In genomic region chr17:36417416-36417815, GRCm38 (mm10) we compare ENCODE assay signal across 23 mouse cellular contexts. TPM values are rescaled to one million over a fixed set of nuclear protein-coding genes. Genes with fewer than 3 reads are reported as not detected.
"Had no signal": no experiment of that assay in that cellular context is flagged by ENCODE, and none has a peak within 500 bp of the region (broad histone marks: within the 10 kb centered on the region; RNA-seq: fewer than 3 reads in every experiment).

No protein-coding gene starts in this region.

- H3K4me1 ChIP-seq: neural tube, embryonic 13.5 days; neural tube, embryonic 15.5 days; stomach, embryonic 15.5 days had no signal

- H3K27ac ChIP-seq: neural tube, embryonic 13.5 days; neural tube, embryonic 15.5 days; stomach, embryonic 15.5 days; stomach, postnatal 0 days had no signal

- DNase-seq: retina, postnatal 1 day; right cerebral cortex, adult 18-20 months; right cerebral cortex, postnatal 14 days; right cerebral cortex, postnatal 25 days; right cerebral cortex, postnatal 4 days; spleen, adult 18-20 months; thymus, adult 18-20 months; thymus, postnatal 14 days; thymus, postnatal 25 days; thymus, postnatal 36 days; thymus, postnatal 4 days had no signal

- H3K9me3 ChIP-seq: neural tube, embryonic 13.5 days; neural tube, embryonic 15.5 days; stomach, embryonic 15.5 days had no signal

- H3K27me3 ChIP-seq: neural tube, embryonic 13.5 days; stomach, embryonic 15.5 days had no signal

- H3K4me2 ChIP-seq: neural tube, embryonic 13.5 days; neural tube, embryonic 15.5 days; stomach, embryonic 15.5 days had no signal

- H3K4me3 ChIP-seq: neural tube, embryonic 13.5 days; neural tube, embryonic 15.5 days; stomach, embryonic 15.5 days had no signal

- H3K9ac ChIP-seq: neural tube, embryonic 13.5 days; neural tube, embryonic 15.5 days; stomach, embryonic 15.5 days had no signal

- H3K36me3 ChIP-seq: neural tube, embryonic 13.5 days; neural tube, embryonic 15.5 days; stomach, embryonic 15.5 days had no signal

RNA-seq across cellular contexts. Expression of gene H2-M10.4, which starts 44.7 kb away (rescaled TPM):
- polyA plus RNA-seq: neural tube, embryonic 13.5 days; neural tube, embryonic 14.5 days; neural tube, embryonic 15.5 days; small intestine, adult 2 months; spleen, adult 2 months; stomach, embryonic 14.5 days; stomach, embryonic 15.5 days; stomach, embryonic 16.5 days; stomach, postnatal 0 days; testis, adult 2 months; thymus, postnatal 0 days; urinary bladder, adult 2 months had no signal

RNA-seq across cellular contexts. Expression of gene H2-M10.3, which starts 49.2 kb away (rescaled TPM):
- polyA plus RNA-seq: neural tube, embryonic 13.5 days; neural tube, embryonic 14.5 days; neural tube, embryonic 15.5 days; small intestine, adult 2 months; spleen, adult 2 months; stomach, embryonic 14.5 days; stomach, embryonic 15.5 days; stomach, embryonic 16.5 days; stomach, postnatal 0 days; thymus, postnatal 0 days; urinary bladder, adult 2 months had no signal
